Mouse (Mus musculus): ENCODE measurements around the gene Tuba1c. TPM values are rescaled to one million over a fixed set of nuclear protein-coding genes. Genes with fewer than 3 reads are reported as not detected.

Gene Tuba1c
- total RNA-seq, 1 experiment: 424 TPM

GRCm38 (mm10) chr15:99000535-99001283 is 29.0 kb upstream of the Tuba1c start:
- Histone ChIP-seq H3K9me3 (ENCODE audit: control insufficient read depth, insufficient read depth, low read depth, low read length) (no peaks in the 10 kb centered on the region), H3K4me1 (ENCODE audit: control insufficient read depth in 2 of 2, insufficient read depth in 2 of 2, low read length in 2 of 2, poor library complexity in 1 of 2) (peaks cover 0 to 31% of the 10 kb centered on the region in 2 experiments; a peak in 3 of 4 replicates), H3K36me3 (ENCODE audit: control insufficient read depth, insufficient read depth, low read length, poor library complexity, severe bottlenecking) (no peaks in the 10 kb centered on the region), H3K4me3 (ENCODE audit: insufficient read depth in 1 of 2, low read depth in 1 of 2, low read length in 2 of 2, poor library complexity in 1 of 2, severe bottlenecking in 1 of 2) (no peak overlapping the region; a peak in 1 of 4 replicates), H3K27ac (ENCODE audit: insufficient read depth, low read depth, low read length, poor library complexity, severe bottlenecking) (peak overlapping the region; percentile 51), H3K9ac (ENCODE audit: insufficient read depth, low read depth, low read length, poor library complexity, severe bottlenecking) (peak overlapping the region; percentile 12; the same call in 1 of the 2 replicates)
- DNase-seq (ENCODE audit: low read depth, low spot score): no peak
- TF ChIP-seq CHD2 (IDR thresholded peaks at IDR 0.05; ENCODE audit: low read depth, low read length): no peak
- no peak for TF ChIP-seq MAFK (IDR thresholded peaks at IDR 0.05; ENCODE audit: insufficient read depth, low read depth, low read length)
- no peak for TF ChIP-seq HCFC1 (IDR thresholded peaks at IDR 0.05; ENCODE audit: borderline replicate concordance, insufficient read depth, low read length)
- TF ChIP-seq ZNF384 (IDR thresholded peaks at IDR 0.05; ENCODE audit: low read depth, low read length): no peak
- no peak for TF ChIP-seq ZC3H11A (IDR thresholded peaks at IDR 0.05; ENCODE audit: borderline replicate concordance, low read depth, low read length)
- in situ Hi-C loops (cut with MboI; ENCODE audit: low sequenced_read_pairs in 2 of 2, unreplicated experiment in 2 of 2): no loop called here

- Histone ChIP-seq H3K4me1 (ENCODE audit: control insufficient read depth in 2 of 2, insufficient read depth in 2 of 2, low read length in 2 of 2, poor library complexity in 1 of 2) (peaks cover 0 to 31% of the 10 kb centered on the region in 2 experiments; a peak in 3 of 4 replicates), H3K27ac (ENCODE audit: insufficient read depth, low read depth, low read length, poor library complexity, severe bottlenecking) (peak overlapping the region; percentile 35; the same call in 1 of the 2 replicates), H3K4me3 (ENCODE audit: insufficient read depth in 1 of 2, low read depth in 1 of 2, low read length in 2 of 2, poor library complexity in 1 of 2, severe bottlenecking in 1 of 2) (peak overlapping the region; percentile 14 to 24; a peak in 3 of 4 replicates), H3K9me3 (ENCODE audit: control insufficient read depth, insufficient read depth, low read depth, low read length) (no peaks in the 10 kb centered on the region), H3K9ac (ENCODE audit: insufficient read depth, low read depth, low read length, poor library complexity, severe bottlenecking) (peak overlapping the region; percentile 70; the same call in 1 of the 2 replicates), H3K36me3 (ENCODE audit: control insufficient read depth, insufficient read depth, low read length, poor library complexity, severe bottlenecking) (no peaks in the 10 kb centered on the region)
- no peak for DNase-seq (ENCODE audit: low read depth, low spot score)
- in situ Hi-C loops (cut with MboI; ENCODE audit: low sequenced_read_pairs in 2 of 2, unreplicated experiment in 2 of 2): no loop called here
- no peak for TF ChIP-seq ZNF384 (IDR thresholded peaks at IDR 0.05; ENCODE audit: low read depth, low read length)
- TF ChIP-seq MAFK (IDR thresholded peaks at IDR 0.05; ENCODE audit: insufficient read depth, low read depth, low read length): peak; percentile 97
Measured at GRCm38 (mm10) chr15:99001451-99001931, 28.2 kb upstream of the Tuba1c start.

GRCm38 (mm10) chr15:99003600-99003999 is 26.1 kb upstream of the Tuba1c start:
- H3K9me3 ChIP-seq (ENCODE audit: control insufficient read depth, insufficient read depth, low read depth, low read length): no peaks in the 10 kb centered on the region
- H3K36me3 ChIP-seq (ENCODE audit: control insufficient read depth, insufficient read depth, low read length, poor library complexity, severe bottlenecking): no peaks in the 10 kb centered on the region
- no peak overlapping the region for H3K27ac ChIP-seq (ENCODE audit: insufficient read depth, low read depth, low read length, poor library complexity, severe bottlenecking)
- in situ Hi-C loops (cut with MboI; ENCODE audit: low sequenced_read_pairs in 2 of 2, unreplicated experiment in 2 of 2): no loop called here
- DNase-seq (ENCODE audit: low read depth, low spot score): no peak
- H3K4me1 ChIP-seq (ENCODE audit: control insufficient read depth in 2 of 2, insufficient read depth in 2 of 2, low read length in 2 of 2, poor library complexity in 1 of 2): peaks cover 0 to 17% of the 10 kb centered on the region in 2 experiments; a peak in 3 of 4 replicates
- TF ChIP-seq HCFC1 (IDR thresholded peaks at IDR 0.05; ENCODE audit: borderline replicate concordance, insufficient read depth, low read length): no peak
- no peak for TF ChIP-seq MAFK (IDR thresholded peaks at IDR 0.05; ENCODE audit: insufficient read depth, low read depth, low read length)
- no peak for TF ChIP-seq ZNF384 (IDR thresholded peaks at IDR 0.05; ENCODE audit: low read depth, low read length)
- TF ChIP-seq ZC3H11A (IDR thresholded peaks at IDR 0.05; ENCODE audit: borderline replicate concordance, low read depth, low read length): no peak
- no peak for TF ChIP-seq CHD2 (IDR thresholded peaks at IDR 0.05; ENCODE audit: low read depth, low read length)
- H3K9ac ChIP-seq (ENCODE audit: insufficient read depth, low read depth, low read length, poor library complexity, severe bottlenecking): no peak overlapping the region
- H3K4me3 ChIP-seq (ENCODE audit: insufficient read depth in 1 of 2, low read depth in 1 of 2, low read length in 2 of 2, poor library complexity in 1 of 2, severe bottlenecking in 1 of 2): no peak overlapping the region

GRCm38 (mm10) chr15:99008801-99009241 is 20.9 kb upstream of the Tuba1c start:
- no peak for DNase-seq (ENCODE audit: low read depth, low spot score)
- TF ChIP-seq HCFC1 (IDR thresholded peaks at IDR 0.05; ENCODE audit: borderline replicate concordance, insufficient read depth, low read length) (no peak), MAFK (IDR thresholded peaks at IDR 0.05; ENCODE audit: insufficient read depth, low read depth, low read length) (no peak), ZC3H11A (IDR thresholded peaks at IDR 0.05; ENCODE audit: borderline replicate concordance, low read depth, low read length) (no peak), ZNF384 (IDR thresholded peaks at IDR 0.05; ENCODE audit: low read depth, low read length) (no peak), CHD2 (IDR thresholded peaks at IDR 0.05; ENCODE audit: low read depth, low read length) (no peak)
- Histone ChIP-seq H3K9me3 (ENCODE audit: control insufficient read depth, insufficient read depth, low read depth, low read length) (no peaks in the 10 kb centered on the region), H3K36me3 (ENCODE audit: control insufficient read depth, insufficient read depth, low read length, poor library complexity, severe bottlenecking) (no peaks in the 10 kb centered on the region), H3K9ac (ENCODE audit: insufficient read depth, low read depth, low read length, poor library complexity, severe bottlenecking) (no peak overlapping the region), H3K27ac (ENCODE audit: insufficient read depth, low read depth, low read length, poor library complexity, severe bottlenecking) (no peak overlapping the region), H3K4me1 (ENCODE audit: control insufficient read depth in 2 of 2, insufficient read depth in 2 of 2, low read length in 2 of 2, poor library complexity in 1 of 2) (peaks cover 0 to under 1% of the 10 kb centered on the region in 2 experiments; a peak in 2 of 4 replicates), H3K4me3 (ENCODE audit: insufficient read depth in 1 of 2, low read depth in 1 of 2, low read length in 2 of 2, poor library complexity in 1 of 2, severe bottlenecking in 1 of 2) (no peak overlapping the region)
- in situ Hi-C loops (cut with MboI; ENCODE audit: low sequenced_read_pairs in 2 of 2, unreplicated experiment in 2 of 2): no loop called here

All from ES-E14 (cell line).